Mouse (Mus musculus): ENCODE measurements around the gene Pde9a. TPM values are rescaled to one million over a fixed set of nuclear protein-coding genes. Genes with fewer than 3 reads are reported as not detected.
A peak's percentile ranks its signal among the peaks of the same experiment; 100 is the strongest.

Gene Pde9a
- total RNA-seq, 2 experiments from 2014 or later, result not detected

GRCm38 (mm10) chr17:31425827-31426698 lies 40.1 kb downstream of the Pde9a start:
- no peak for ATAC-seq (replicated peaks; ENCODE audit: low FRiP score, poor library complexity, severe bottlenecking)

- 0 out of 2 replicates have a peak, but pooled peaks have one; percentile 42 for ATAC-seq (replicated peaks; ENCODE audit: low FRiP score, poor library complexity, severe bottlenecking)
Measured at GRCm38 (mm10) chr17:31429402-31429801, 43.4 kb downstream of the Pde9a start.

DNA sequence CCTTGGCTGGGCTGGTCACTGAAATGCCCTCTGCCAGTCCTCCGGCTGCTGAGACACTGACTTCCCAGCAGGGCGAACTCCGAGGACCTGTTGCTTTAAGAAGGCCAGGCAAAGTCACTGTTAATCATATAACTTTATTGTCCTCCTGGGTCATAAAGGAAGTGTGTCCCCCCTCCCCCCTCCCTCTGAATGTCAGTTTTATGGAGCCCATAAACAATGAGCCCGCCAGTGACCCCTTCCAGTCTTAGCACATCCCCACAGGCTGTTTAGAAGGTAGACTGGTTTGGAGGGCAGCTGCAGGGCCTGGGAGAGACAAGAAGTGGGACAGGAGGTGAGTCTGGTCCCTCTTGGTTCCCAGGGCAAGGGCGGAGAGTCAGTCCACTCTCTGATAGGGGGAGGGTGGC lies 46.9 kb downstream of the Pde9a start:
- no peak for ATAC-seq (replicated peaks; ENCODE audit: low FRiP score, poor library complexity, severe bottlenecking)

- ATAC-seq (replicated peaks; ENCODE audit: low FRiP score, poor library complexity, severe bottlenecking), result no peak
Measured at GRCm38 (mm10) chr17:31433401-31433928, 47.5 kb downstream of the Pde9a start.

- no peak for ATAC-seq (replicated peaks; ENCODE audit: low FRiP score, poor library complexity, severe bottlenecking)
Measured at GRCm38 (mm10) chr17:31433978-31434797, 48.2 kb downstream of the Pde9a start.

GRCm38 (mm10) chr17:31434825-31435325 lies 48.9 kb downstream of the Pde9a start:
- no peak for ATAC-seq (replicated peaks; ENCODE audit: low FRiP score, poor library complexity, severe bottlenecking)

DNA sequence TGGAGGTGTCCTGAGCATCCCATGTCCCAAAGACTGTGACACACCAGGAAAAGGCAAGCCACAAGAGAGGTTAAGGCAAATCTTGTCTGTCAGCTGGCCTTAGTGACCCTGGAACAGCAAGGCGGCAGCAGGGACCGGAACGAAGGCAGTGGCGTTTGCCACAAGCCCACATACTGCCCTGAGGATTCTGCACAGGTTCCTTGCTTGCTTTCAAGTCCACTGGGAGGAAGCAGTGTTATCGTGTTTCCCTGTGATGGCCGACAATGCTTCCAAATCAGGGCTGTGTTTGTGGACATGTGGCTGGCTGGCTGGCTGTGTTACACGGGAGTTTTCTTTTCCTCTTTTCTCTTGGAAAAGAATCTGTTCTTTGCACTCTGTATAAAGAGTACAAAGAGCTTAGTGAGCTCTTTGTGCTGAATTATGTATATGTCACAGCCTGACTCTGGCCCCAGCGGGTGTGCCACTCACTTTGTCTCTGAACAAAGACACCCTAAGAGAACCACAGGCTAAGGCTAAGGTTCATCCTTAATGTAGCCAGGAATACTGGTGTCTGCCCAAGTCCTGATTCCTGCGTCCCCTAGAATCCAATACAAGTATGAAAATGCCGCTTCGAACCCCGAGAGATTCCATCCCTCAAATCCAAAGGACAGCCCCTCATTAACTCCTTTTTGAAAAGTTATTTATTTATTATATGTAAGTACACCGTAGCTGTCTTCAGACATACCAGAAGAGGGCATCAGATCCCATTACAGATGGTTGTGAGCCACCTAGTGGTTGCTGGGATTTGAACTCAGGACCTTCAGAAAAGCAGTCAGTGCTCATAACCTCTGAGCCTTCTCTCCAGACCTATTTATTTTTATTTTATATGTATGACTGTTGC lies 50.2 kb downstream of the Pde9a start:
- no peak for ATAC-seq (replicated peaks; ENCODE audit: low FRiP score, poor library complexity, severe bottlenecking)

DNA sequence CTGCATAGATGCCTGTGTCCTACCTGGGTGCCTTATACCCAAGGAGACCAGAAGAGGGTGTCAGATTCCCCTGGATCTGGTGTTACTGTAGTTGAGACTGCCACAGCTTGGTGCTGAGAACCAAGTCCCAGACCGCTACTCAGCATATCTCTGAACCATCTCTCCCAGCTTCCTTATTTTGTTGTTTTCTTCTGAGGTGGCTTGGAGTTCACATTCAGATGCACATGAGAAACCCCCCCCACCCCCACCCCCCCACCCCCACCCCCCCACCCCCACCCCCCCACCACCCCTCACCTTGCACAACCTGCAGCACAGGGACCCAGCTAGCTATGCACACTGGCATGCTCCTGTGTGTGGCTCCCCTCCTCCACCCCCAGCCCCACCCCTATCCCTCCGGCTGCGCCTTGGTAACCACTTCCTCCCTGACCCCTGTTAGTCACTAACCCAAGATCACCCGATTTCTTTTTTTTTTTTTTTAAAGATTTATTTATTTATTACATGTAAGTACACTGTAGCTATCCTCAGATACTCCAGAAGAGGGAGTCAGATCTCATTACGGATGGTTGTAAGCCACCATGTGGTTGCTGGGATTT lies 50.9 kb downstream of the Pde9a start:
- no peak for ATAC-seq (replicated peaks; ENCODE audit: low FRiP score, poor library complexity, severe bottlenecking)

DNA sequence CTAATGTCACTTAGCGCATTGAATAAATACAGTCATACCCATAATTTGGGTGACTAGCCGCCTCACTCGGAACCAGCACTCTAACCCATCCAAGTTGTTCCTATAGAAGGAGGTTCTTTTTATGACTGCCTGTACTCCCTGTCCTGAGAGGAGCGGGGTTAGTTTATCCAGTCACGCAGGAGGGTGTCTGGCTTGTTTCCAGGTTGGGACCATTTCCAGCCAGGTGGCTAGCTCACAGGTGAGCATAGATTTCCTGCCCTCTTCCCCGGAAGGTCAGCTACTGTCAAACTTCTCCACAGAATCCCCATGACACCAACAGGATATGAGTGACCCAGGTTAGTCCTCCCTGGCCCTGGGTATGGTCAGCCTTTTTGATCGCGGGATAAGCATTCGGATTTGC lies 51.5 kb downstream of the Pde9a start:
- ATAC-seq (replicated peaks; ENCODE audit: low FRiP score, poor library complexity, severe bottlenecking), result no peak

GRCm38 (mm10) chr17:31439978-31440377 lies 54.0 kb downstream of the Pde9a start:
- no peak for ATAC-seq (replicated peaks; ENCODE audit: low FRiP score, poor library complexity, severe bottlenecking)

DNA sequence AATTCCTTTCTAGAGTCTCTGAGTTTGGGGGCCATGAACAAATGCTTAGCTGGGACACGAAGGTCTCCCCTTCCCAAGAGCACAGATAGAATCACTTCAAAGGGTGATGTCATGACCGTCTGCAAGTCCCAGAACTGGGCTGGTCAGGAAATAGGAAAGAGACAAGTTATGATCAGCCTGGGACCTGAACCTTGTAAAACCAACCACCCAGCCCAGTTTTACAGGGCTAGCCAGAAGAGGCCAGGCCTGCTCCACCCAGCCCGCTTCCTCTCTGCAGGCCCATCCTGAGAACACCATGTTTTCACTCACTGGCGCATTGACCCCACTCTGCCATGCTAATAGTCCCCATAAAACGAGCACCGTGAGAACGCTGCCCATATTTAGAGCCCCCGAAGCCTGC lies 56.5 kb downstream of the Pde9a start:
- ATAC-seq (replicated peaks; ENCODE audit: low FRiP score, poor library complexity, severe bottlenecking), result no peak

- ATAC-seq (replicated peaks; ENCODE audit: low FRiP score, poor library complexity, severe bottlenecking), result no peak
Measured at GRCm38 (mm10) chr17:31444251-31444650, 58.2 kb downstream of the Pde9a start.

DNA sequence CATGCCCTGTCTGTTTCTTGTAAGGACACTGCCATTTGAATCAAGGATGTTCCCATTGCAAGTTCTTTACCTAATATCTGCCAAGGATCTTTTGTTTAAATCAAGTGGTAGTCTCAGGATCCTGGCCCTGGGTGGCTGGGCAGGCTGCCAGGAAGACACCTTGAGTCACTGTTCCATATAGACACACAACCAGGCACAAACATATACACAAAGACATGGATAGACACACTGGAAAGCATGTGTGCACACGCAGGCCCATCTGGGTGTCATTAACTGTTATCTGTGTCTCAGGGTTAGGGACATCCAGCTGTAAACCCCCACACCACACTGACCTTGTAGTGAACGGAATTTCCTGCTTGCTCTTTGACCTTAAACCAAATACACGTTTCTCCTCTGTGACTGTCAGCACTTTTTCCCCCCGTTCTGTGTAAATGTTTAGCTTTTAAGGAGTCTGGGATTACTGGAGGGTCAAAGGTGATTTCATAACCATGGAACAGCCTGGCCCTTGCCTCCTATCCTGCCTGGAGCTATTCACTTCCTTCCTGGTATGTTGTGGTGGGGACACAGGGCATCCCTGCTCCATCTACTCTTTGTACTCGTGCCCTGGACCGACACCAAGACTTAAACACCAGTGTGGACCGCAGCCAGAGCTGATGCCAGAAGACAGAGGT lies 59.2 kb downstream of the Pde9a start:
- ATAC-seq (replicated peaks; ENCODE audit: low FRiP score, poor library complexity, severe bottlenecking), result no peak

GRCm38 (mm10) chr17:31447766-31448165 lies 61.8 kb downstream of the Pde9a start:
- no peak for ATAC-seq (replicated peaks; ENCODE audit: low FRiP score, poor library complexity, severe bottlenecking)

GRCm38 (mm10) chr17:31448519-31448918 lies 62.5 kb downstream of the Pde9a start:
- no peak for ATAC-seq (replicated peaks; ENCODE audit: low FRiP score, poor library complexity, severe bottlenecking)

DNA sequence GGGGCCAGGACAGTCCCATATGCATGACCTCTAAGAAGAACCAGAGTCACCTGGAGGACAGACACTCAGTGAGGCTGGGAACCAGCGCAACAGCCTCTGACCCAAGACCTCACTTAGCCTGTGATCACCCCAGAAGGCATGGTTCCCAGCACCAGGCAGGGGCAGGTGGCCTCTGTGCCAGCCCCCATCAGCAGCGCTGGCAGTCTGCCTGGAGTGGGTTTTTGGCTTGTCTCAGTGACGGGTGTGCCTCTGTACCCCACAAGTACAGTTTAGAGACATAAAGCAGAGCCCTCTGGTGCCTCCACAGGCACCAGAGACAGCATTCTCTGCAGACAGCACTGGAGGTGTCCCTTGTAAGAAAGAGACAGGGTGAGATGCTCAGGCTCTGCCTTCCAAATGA lies 64.2 kb downstream of the Pde9a start:
- ATAC-seq (replicated peaks; ENCODE audit: low FRiP score, poor library complexity, severe bottlenecking), result no peak

GRCm38 (mm10) chr17:31451179-31451708 lies 65.2 kb downstream of the Pde9a start:
- no peak for ATAC-seq (replicated peaks; ENCODE audit: low FRiP score, poor library complexity, severe bottlenecking)

- no peak for ATAC-seq (replicated peaks; ENCODE audit: low FRiP score, poor library complexity, severe bottlenecking)
Measured at GRCm38 (mm10) chr17:31452816-31453215, 66.8 kb downstream of the Pde9a start.

Measured in erythroid progenitor cell, adult 5-6 weeks (primary cell).